Mouse (Mus musculus) forebrain, postnatal 0 days (tissue): ENCODE measurements around the gene Fam81a. TPM values are rescaled to one million over a fixed set of nuclear protein-coding genes. Genes with fewer than 3 reads are reported as not detected.

Experiments used
- ATAC-seq: fragments of 200-750 bp; cut with Nextera tagmentation; 2 replicates; pipeline ENCODE4 v1.8.0; 2017; ENCODE audit warnings: mild to moderate bottlenecking, moderate library complexity
- DNase-seq: peaks from one replicate; pipeline ENCODE4 v3.0.0-alpha.2; 2015
- H3K27ac ChIP-seq: fragments of 300-500 bp; sonication (generic); 2 replicates; pipeline ENCODE4 v1.5.1; 2014; ENCODE audit warnings: low read depth, mild to moderate bottlenecking, antibody characterized with exemption, low read length, moderate library complexity, mixed read lengths
- H3K27me3 ChIP-seq: fragments of 300-500 bp; sonication (generic); 2 replicates; pipeline ENCODE4 v1.6.1; 2014; ENCODE audit warnings: mild to moderate bottlenecking, low read length, mixed read lengths; ENCODE audit not compliant: insufficient read depth
- H3K36me3 ChIP-seq: fragments of 300-500 bp; sonication (generic); 2 replicates; pipeline ENCODE4 v1.6.1; 2014; ENCODE audit warnings: mild to moderate bottlenecking, moderate library complexity; ENCODE audit not compliant: insufficient read depth
- H3K4me1 ChIP-seq: fragments of 300-500 bp; sonication (generic); 2 replicates; pipeline ENCODE4 v1.6.1; 2014; ENCODE audit warnings: antibody characterized with exemption; ENCODE audit not compliant: insufficient read depth
- H3K4me2 ChIP-seq: fragments of 300-500 bp; sonication (generic); 2 replicates; pipeline ENCODE4 v1.6.1; 2014; ENCODE audit warnings: low read depth, mild to moderate bottlenecking, moderate library complexity
- H3K4me3 ChIP-seq: fragments of 300-500 bp; sonication (generic); 2 replicates; pipeline ENCODE4 v1.5.1; 2014; ENCODE audit warnings: low read depth, low read length, mixed read lengths
- H3K9ac ChIP-seq: fragments of 300-500 bp; sonication (generic); 2 replicates; pipeline ENCODE4 v1.6.1; 2014; ENCODE audit warnings: mild to moderate bottlenecking
- H3K9me3 ChIP-seq: fragments of 300-500 bp; sonication (generic); 2 replicates; pipeline ENCODE4 v1.6.1; 2016; ENCODE audit warnings: low read length
- CTCF ChIP-seq: sonication (generic); IDR thresholded peaks from 2 replicates; pipeline ENCODE4 v1.5.1; 2016; ENCODE audit warnings: antibody characterized with exemption, control low read depth, low read depth
- WGBS: fragments of 180-500 bp; shearing (Covaris S2); extraction: QIAGEN DNeasy Blood & Tissue Kit; methylation state at CpG from one replicate; pipeline ENCODE4 v1.1.7; 2014; 5-methylcytosine and 5-hydroxymethylcytosine counted together
- polyA plus RNA-seq: library from polyadenylated mRNA; unstranded; fragments of >200 nt; fragmentation: Nextera tagmentation; extraction: Ambion mirVana; gene quantifications from 2 replicates; pipeline ENCODE4 v1.2.1, GENCODE M21; 2015
- total RNA-seq: library from RNA; depleted of rRNA; stranded (reverse); fragments of >200 nt; gene quantifications from 2 replicates; pipeline ENCODE4 v1.2.3, GENCODE M21; 2014

Gene Fam81a
- total and polyA plus RNA-seq, 2 experiments from 2014 or later: 25.6 to 29.4 TPM

DNA sequence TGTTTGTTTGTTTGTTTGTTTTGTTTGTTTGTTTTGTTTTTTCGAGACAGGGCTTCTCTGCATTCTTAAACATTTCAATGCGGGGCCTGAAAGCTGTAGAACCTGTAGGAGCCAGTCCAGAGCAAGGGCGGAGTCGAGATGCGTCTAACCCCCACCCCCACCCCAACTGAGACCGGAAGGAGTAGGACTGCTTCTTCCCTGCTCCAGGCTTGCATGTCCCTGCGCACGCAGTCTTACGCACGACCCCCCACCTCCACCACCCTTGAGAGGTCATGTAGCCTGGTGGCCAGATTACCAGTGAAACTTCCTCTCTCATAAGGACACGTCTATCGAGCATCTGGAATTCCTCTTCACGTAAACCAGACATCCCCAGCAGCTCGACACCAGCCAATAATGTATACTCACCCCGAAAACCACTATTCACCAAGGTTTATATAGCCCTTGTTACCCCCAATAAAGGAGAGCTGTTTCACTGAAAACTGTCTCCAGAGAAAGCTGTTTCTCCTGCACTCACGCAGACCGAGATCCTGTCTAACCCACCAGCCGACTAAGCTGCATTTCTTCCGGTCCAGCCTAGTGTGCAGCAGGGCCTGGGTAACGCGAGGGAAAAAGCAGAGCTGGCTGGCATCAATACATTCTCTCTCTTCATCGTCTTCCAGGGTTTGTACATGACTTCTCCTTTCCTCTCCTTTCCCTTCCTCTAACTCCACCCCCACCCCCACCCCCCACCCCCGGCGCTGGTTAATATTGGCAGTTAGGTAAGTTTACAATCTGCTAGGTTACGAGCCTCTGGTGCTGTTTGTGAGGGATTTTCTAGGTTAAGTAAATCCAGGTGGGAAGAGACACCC, 59.8 kb downstream of the Fam81a start:
- DNase-seq: no peak
- Histone ChIP-seq H3K4me2 (no peak overlapping the region), H3K27me3 (no peaks in the 10 kb centered on the region), H3K9me3 (no peaks in the 10 kb centered on the region), H3K4me1 (no peaks in the 10 kb centered on the region), H3K27ac (no peak overlapping the region), H3K4me3 (no peak overlapping the region), H3K9ac (no peak overlapping the region), H3K36me3 (no peaks in the 10 kb centered on the region)
- TF ChIP-seq CTCF: no peak
- ATAC-seq: no peak
- WGBS: 81% methylated on average over 25 of the region's 25 CpGs

DNA sequence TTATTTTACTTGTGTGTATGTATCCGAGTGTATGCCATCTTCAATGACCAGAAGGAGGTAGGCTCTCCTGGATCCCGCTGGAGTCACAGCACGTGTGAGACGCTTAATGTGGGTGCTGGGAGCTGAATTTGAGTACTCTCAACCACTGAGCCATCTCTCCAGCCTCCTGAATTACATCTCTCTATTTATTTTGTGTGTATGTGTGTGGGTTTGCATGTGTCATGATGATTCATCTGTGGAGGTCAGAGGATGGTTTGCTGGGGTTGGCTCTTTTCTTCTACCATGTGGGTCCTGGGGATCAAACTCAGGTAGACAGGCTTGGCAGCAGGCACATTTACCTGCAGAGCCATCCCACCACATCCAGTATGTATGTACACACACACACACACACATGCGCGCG, 60.6 kb downstream of the Fam81a start:
- no peak for ATAC-seq

DNA sequence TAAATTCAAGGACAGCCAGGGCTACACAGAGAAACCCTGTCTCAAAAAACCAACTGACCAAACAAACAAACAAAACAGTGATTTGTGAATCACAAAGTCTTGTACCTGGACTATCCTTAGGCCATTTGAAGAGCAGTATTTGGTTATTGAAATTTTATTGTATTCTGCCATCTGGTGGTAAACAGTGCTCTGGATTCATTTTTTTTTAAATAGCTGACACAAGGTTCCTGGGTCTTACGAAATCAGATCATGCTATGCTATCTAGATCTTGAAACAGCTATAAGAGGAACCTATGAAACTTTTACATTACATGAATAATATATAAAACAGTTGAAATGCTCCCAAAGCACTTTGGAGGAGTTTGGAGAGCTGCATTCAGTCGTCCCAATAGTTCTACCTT, 61.4 kb downstream of the Fam81a start:
- no peak overlapping the region for H3K27ac ChIP-seq
- 71% methylated on average over 2 of the region's 2 CpGs for WGBS
- no peaks in the 10 kb centered on the region for H3K36me3 ChIP-seq
- H3K9me3 ChIP-seq: no peaks in the 10 kb centered on the region
- no peaks in the 10 kb centered on the region for H3K4me1 ChIP-seq
- TF ChIP-seq CTCF: peak; percentile 49
- H3K9ac ChIP-seq: no peak overlapping the region
- H3K4me2 ChIP-seq: no peak overlapping the region
- H3K27me3 ChIP-seq: no peaks in the 10 kb centered on the region
- no peak for ATAC-seq
- H3K4me3 ChIP-seq: no peak overlapping the region
- no peak for DNase-seq

More for the DNA sequence above, 60.6 kb downstream of the Fam81a start:
- 92% methylated on average over 7 of the region's 7 CpGs for WGBS
- Histone ChIP-seq H3K36me3 (no peaks in the 10 kb centered on the region), H3K4me2 (no peak overlapping the region), H3K9me3 (no peaks in the 10 kb centered on the region), H3K9ac (no peak overlapping the region), H3K4me3 (no peak overlapping the region), H3K27ac (no peak overlapping the region), H3K27me3 (no peaks in the 10 kb centered on the region), H3K4me1 (no peaks in the 10 kb centered on the region)
- DNase-seq: no peak
- no peak for TF ChIP-seq CTCF

DNA sequence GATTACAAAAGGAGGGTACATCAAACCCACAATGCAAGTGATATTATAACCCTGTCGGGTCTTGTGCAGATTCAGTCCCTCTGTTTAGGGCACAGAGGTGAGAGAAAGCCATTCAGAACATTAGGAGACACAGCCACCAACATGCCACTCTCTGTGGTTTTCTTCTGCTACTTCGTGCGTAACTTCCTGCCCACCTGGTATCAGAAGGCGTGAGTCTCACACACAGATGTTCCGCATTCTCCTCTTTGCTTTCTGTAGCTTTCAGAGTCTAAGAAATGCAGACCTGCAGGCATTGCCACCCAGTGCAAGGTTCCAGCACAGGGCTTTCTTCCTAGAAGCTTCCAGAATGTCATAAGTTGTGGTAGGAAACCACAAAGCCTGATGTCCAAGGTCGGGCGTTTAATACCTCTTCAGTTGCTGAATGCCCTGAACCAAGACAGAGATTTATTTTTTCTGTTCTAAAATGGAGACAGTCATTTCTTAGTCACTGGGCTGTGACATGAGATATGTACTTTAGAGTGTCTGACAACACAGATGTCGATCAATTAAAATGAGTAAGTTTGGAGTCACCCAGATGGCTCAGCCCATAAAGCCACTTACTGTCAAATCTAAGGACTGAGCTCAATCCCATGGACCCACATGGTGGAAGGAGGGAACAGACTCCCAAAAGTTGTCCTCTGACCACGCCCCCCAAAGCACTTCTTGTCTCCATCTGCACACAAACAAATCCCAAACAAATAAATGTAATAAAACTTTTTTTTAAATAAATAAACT, 62.1 kb downstream of the Fam81a start:
- Histone ChIP-seq H3K27me3 (no peaks in the 10 kb centered on the region), H3K4me2 (no peak overlapping the region), H3K4me1 (no peaks in the 10 kb centered on the region), H3K9ac (no peak overlapping the region), H3K4me3 (no peak overlapping the region), H3K9me3 (no peaks in the 10 kb centered on the region), H3K27ac (no peak overlapping the region), H3K36me3 (no peaks in the 10 kb centered on the region)
- DNase-seq: no peak
- WGBS: 89% methylated on average over 9 of the region's 9 CpGs
- ATAC-seq: peak; percentile 25; the same call in 1 of the 2 replicates
- no peak for TF ChIP-seq CTCF

DNA sequence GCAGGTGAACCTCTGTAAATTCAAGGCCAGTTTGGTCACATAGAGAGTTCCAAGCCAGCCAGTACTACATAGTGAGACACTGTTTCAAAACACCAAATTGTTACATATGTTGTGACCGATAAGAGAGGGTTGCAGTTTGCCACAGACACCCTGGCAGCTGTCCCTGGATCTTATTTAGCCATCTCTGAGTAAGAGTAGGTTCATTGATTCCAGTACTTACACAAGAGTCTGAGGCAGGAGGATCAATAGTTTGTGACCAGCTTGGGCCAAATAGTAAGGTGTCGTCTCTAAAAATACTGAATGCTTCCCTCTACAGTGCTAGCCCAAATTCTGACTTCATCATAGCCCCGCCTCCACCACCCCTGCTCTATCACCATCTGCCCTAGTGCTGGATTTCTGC, 64.3 kb downstream of the Fam81a start:
- H3K9ac ChIP-seq: no peak overlapping the region
- H3K9me3 ChIP-seq: no peaks in the 10 kb centered on the region
- H3K36me3 ChIP-seq: no peaks in the 10 kb centered on the region
- no peaks in the 10 kb centered on the region for H3K27me3 ChIP-seq
- WGBS: 75% methylated on average over 3 of the region's 3 CpGs
- no peaks in the 10 kb centered on the region for H3K4me1 ChIP-seq
- ATAC-seq (no peak), DNase-seq (no peak)
- H3K4me2 ChIP-seq: no peak overlapping the region
- H3K4me3 ChIP-seq: no peak overlapping the region
- TF ChIP-seq CTCF: no peak
- no peak overlapping the region for H3K27ac ChIP-seq

DNA sequence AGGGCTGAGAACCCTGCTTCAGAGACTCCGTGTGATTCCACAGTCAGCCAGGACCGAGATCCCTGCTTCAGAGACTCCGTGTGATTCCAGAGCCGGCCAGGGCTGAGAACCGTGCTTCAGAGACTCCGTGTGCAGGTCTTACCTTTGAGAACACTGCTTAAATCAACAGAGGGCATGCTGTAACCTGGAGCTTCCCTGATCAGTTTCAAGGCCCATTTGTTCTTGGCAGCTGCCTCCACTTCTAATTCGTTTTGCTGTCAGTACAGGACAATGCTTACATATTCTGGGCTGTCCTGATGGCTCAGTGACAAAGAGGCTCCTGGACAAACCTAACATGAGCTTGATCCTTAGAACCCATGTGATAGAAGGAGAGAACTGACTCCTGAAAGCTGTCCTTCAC, 65.2 kb downstream of the Fam81a start:
- Histone ChIP-seq H3K4me2 (no peak overlapping the region), H3K27ac (no peak overlapping the region), H3K9ac (no peak overlapping the region), H3K4me1 (no peaks in the 10 kb centered on the region), H3K36me3 (no peaks in the 10 kb centered on the region), H3K27me3 (no peaks in the 10 kb centered on the region), H3K9me3 (no peaks in the 10 kb centered on the region), H3K4me3 (no peak overlapping the region)
- 70% methylated on average over 7 of the region's 7 CpGs for WGBS
- no peak for DNase-seq
- TF ChIP-seq CTCF: no peak
- ATAC-seq: no peak

DNA sequence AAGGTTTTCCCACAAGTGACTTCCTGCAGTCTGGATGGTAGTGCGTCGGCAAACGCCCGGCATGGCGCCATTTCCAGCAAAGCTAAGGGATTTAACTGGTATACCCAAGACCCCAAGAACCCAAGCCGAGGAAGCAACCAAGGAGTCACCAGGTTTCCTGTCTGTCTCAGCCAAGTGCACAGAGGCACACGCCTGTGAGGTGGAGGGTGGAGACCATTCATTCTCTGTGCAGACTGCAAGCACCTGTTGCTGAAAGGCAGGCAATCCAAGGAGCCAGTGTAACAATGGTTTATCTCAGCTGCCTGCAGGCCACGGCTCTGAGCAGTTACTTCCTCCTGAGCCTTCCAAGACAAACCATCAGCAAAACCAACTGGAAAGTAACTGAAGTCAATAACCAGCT, 70.0 kb downstream of the Fam81a start:
- H3K4me1 ChIP-seq: no peaks in the 10 kb centered on the region
- H3K9ac ChIP-seq: no peak overlapping the region
- no peak overlapping the region for H3K27ac ChIP-seq
- H3K27me3 ChIP-seq: no peaks in the 10 kb centered on the region
- TF ChIP-seq CTCF: no peak
- no peak overlapping the region for H3K4me2 ChIP-seq
- 87% methylated on average over 8 of the region's 8 CpGs for WGBS
- DNase-seq (no peak), ATAC-seq (no peak)
- H3K4me3 ChIP-seq: no peak overlapping the region
- H3K36me3 ChIP-seq: no peaks in the 10 kb centered on the region
- H3K9me3 ChIP-seq: no peaks in the 10 kb centered on the region
